Mouse (Mus musculus): Measurements from ENCODE around the gene Btbd35f14. TPM values are rescaled to one million over a fixed set of nuclear protein-coding genes. Genes with fewer than 3 reads are reported as not detected.
"Not testable (repeated sequence)": the region's sequence is repeated elsewhere in the genome, so short reads cannot be mapped to it uniquely, and the experiment has no call there.

Gene Btbd35f14
- total RNA-seq (2014; fragmentation: Nextera tagmentation) (not detected in 2 replicates), total RNA-seq (2017) (not detected in 2 replicates)

DNA sequence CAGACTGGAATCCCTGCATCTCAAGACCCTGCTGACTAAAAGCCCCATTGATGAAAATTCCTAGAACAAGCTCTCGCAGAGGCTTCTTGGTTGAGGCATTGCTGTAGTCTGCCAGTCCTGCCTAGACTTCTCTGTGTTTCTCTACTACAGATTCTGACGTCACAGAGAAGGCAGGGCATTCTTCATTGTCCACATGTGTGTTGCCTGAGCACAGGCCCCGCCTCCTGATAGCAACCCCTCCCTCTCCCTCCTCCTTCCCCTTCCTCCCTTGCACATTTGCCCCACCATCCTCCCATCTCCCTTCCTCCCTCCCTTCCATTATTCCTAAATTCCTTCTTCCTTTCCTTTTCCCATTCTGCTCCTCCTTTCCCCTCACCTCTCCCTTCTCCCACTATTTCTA is at the start of gene Btbd35f14:
TSS of gene Btbd35f14 (minus strand) at position 101 of the 400 bp plus-strand sequence.
- not testable (repeated sequence) for ATAC-seq (replicated peaks; ENCODE audit: low FRiP score, low TSS enrichment, poor library complexity, severe bottlenecking)

GRCm38 (mm10) chrX:33656872-33657271 is 45.3 kb downstream of the Btbd35f14 start, which contains the start of gene Btbd35f13:
TSS of gene Btbd35f13 (plus strand) at chrX:33657172.
- not testable (repeated sequence) for ATAC-seq (replicated peaks; ENCODE audit: low FRiP score, low TSS enrichment, poor library complexity, severe bottlenecking)

Other genes starting within 250 kb of the Btbd35f14 start
- not detected in 2 replicates for gene Btbd35f15, start 125.0 kb downstream of the Btbd35f14 start, total RNA-seq (2014; fragmentation: Nextera tagmentation)
- gene Btbd35f15, start 125.0 kb downstream of the Btbd35f14 start, total RNA-seq (2017): not detected in 2 replicates
- gene Btbd35f13, start 45.2 kb downstream of the Btbd35f14 start, total RNA-seq (2014; fragmentation: Nextera tagmentation): not detected in 2 replicates
- gene Btbd35f13, start 45.2 kb downstream of the Btbd35f14 start, total RNA-seq (2017): not detected in 2 replicates